Mouse (Mus musculus) brain, embryonic 14.5 days (tissue): Measurements from ENCODE around the gene Lrrc75b. TPM values are rescaled to one million over a fixed set of nuclear protein-coding genes. Genes with fewer than 3 reads are reported as not detected.

ENCODE experiments used
- DNase-seq: peaks from one replicate; pipeline ENCODE4 v3.0.0-alpha.2; 2011; ENCODE audit warnings: low read depth
- CTCF ChIP-seq: fragments of 200-500 bp; IDR thresholded peaks from 2 replicates; pipeline ENCODE4 v1.5.1; 2012; ENCODE audit warnings: inconsistent platforms, mild to moderate bottlenecking, moderate library complexity, borderline replicate concordance; ENCODE audit not compliant: insufficient read depth, insufficient read length; ENCODE audit errors: extremely low read depth
- POLR2A ChIP-seq: fragments of 200-500 bp; IDR thresholded peaks from 2 replicates; pipeline ENCODE4 v1.6.1; 2012; ENCODE audit warnings: mild to moderate bottlenecking, inconsistent platforms, borderline replicate concordance; ENCODE audit not compliant: poor library complexity, insufficient read depth, insufficient read length, severe bottlenecking; ENCODE audit errors: extremely low read depth
- polyA plus RNA-seq: library from polyadenylated mRNA; depleted of rRNA; stranded (reverse); fragments of >200 nt; gene quantifications from 2 replicates; pipeline ENCODE4 v1.2.3, GENCODE M21; 2012

Lrrc75b gene
- polyA plus RNA-seq, 1 experiment = 38.8 TPM

GRCm38 (mm10) chr10:75566321-75566720 is 6.2 kb upstream of the Lrrc75b start:
- TF ChIP-seq CTCF (peak; percentile 10; the same call in 1 of the 2 replicates), POLR2A (no peak)
- no peak for DNase-seq

- no peak for DNase-seq
- no peak for TF ChIP-seq CTCF
- TF ChIP-seq POLR2A = no peak
Measured at GRCm38 (mm10) chr10:75565906-75566305, 5.8 kb upstream of the Lrrc75b start.

- DNase-seq = no peak
- TF ChIP-seq CTCF (no peak), POLR2A (no peak)
Measured at GRCm38 (mm10) chr10:75565436-75565835, 5.3 kb upstream of the Lrrc75b start.

GRCm38 (mm10) chr10:75564687-75565265 is 4.6 kb upstream of the Lrrc75b start:
- TF ChIP-seq POLR2A = no peak
- TF ChIP-seq CTCF = no peak
- no peak for DNase-seq

- TF ChIP-seq POLR2A (no peak), CTCF (no peak)
Measured at GRCm38 (mm10) chr10:75562596-75562995, 2.5 kb upstream of the Lrrc75b start.

GRCm38 (mm10) chr10:75561071-75561654 is 1.0 kb upstream of the Lrrc75b start, which contains the start of gene Ggt1:
TSS of gene Ggt1 (plus strand) at chr10:75561604.
- TF ChIP-seq CTCF = no peak
- no peak for TF ChIP-seq POLR2A
- DNase-seq = no peak

More at GRCm38 (mm10) chr10:75562596-75562995, 2.5 kb upstream of the Lrrc75b start:
- DNase-seq = no peak

- DNase-seq = no peak
- no peak for TF ChIP-seq POLR2A
- TF ChIP-seq CTCF = no peak
Measured at GRCm38 (mm10) chr10:75560549-75560899, 394 bp upstream of the Lrrc75b start.

- peak; percentile 68 for DNase-seq
- TF ChIP-seq CTCF (no peak), POLR2A (0 out of 2 replicates have a peak, but pooled peaks have one; percentile 7)
Measured at GRCm38 (mm10) chr10:75559041-75559675, 972 bp downstream of the Lrrc75b start.

- peak; percentile 91 for DNase-seq
Measured at GRCm38 (mm10) chr10:75558515-75558914, 1.6 kb downstream of the Lrrc75b start.

GRCm38 (mm10) chr10:75556026-75556425 is 4.1 kb downstream of the Lrrc75b start:
- TF ChIP-seq POLR2A = no peak
- no peak for TF ChIP-seq CTCF
- peak; percentile 96 for DNase-seq

More at GRCm38 (mm10) chr10:75558515-75558914, 1.6 kb downstream of the Lrrc75b start:
- TF ChIP-seq CTCF (no peak), POLR2A (no peak)

- peak; percentile 17 for DNase-seq
- TF ChIP-seq CTCF (no peak), POLR2A (no peak)
Measured at GRCm38 (mm10) chr10:75555557-75555956, 4.6 kb downstream of the Lrrc75b start.
